Mouse (Mus musculus): Measurements from ENCODE around the gene Zfp933.
"Not testable (repeated sequence)": the region's sequence is repeated elsewhere in the genome, so short reads cannot be mapped to it uniquely, and the experiment has no call there.

Zfp933 gene

GRCm38 (mm10) chr4:147847614-147848583, at the start of gene Zfp933:
Gene Zfp933, minus strand, starts transcription at chr4:147848366.
- DNase-seq, result peak; percentile 94

- DNase-seq, result no peak
Measured at GRCm38 (mm10) chr4:147897348-147897747, 49.2 kb upstream of the Zfp933 start.

- DNase-seq, result no peak
Measured at GRCm38 (mm10) chr4:147896411-147896810, 48.2 kb upstream of the Zfp933 start.

GRCm38 (mm10) chr4:147895815-147896330, 47.7 kb upstream of the Zfp933 start:
- no peak for DNase-seq

GRCm38 (mm10) chr4:147890341-147890740, 42.2 kb upstream of the Zfp933 start:
- DNase-seq, result no peak

GRCm38 (mm10) chr4:147888237-147888636, 40.1 kb upstream of the Zfp933 start:
- DNase-seq, result no peak

GRCm38 (mm10) chr4:147887277-147887676, 39.1 kb upstream of the Zfp933 start:
- DNase-seq, result no peak

- no peak for DNase-seq
Measured at GRCm38 (mm10) chr4:147886158-147886557, 38.0 kb upstream of the Zfp933 start.

GRCm38 (mm10) chr4:147884138-147884537, 36.0 kb upstream of the Zfp933 start:
- DNase-seq, result no peak

- no peak for DNase-seq
Measured at GRCm38 (mm10) chr4:147883041-147883440, 34.9 kb upstream of the Zfp933 start.

GRCm38 (mm10) chr4:147881792-147882191, 33.6 kb upstream of the Zfp933 start:
- DNase-seq, result no peak

- DNase-seq, result no peak
Measured at GRCm38 (mm10) chr4:147879865-147880264, 31.7 kb upstream of the Zfp933 start.

GRCm38 (mm10) chr4:147879456-147879855, 31.3 kb upstream of the Zfp933 start:
- no peak for DNase-seq

GRCm38 (mm10) chr4:147878537-147878936, 30.4 kb upstream of the Zfp933 start:
- no peak for DNase-seq

- DNase-seq, result no peak
Measured at GRCm38 (mm10) chr4:147875852-147876575, 27.8 kb upstream of the Zfp933 start.

- peak; percentile 5 for DNase-seq
Measured at GRCm38 (mm10) chr4:147869238-147869637, 21.1 kb upstream of the Zfp933 start.

- peak; percentile 98 for DNase-seq
Measured at GRCm38 (mm10) chr4:147868450-147869031, 20.4 kb upstream of the Zfp933 start, which contains the start of the genes Miip and Fv1. Gene Miip, minus strand, starts transcription at chr4:147868816. Gene Fv1, plus strand, starts transcription at chr4:147868979.

GRCm38 (mm10) chr4:147867563-147868449, 19.6 kb upstream of the Zfp933 start:
- peak; percentile 4 for DNase-seq

- DNase-seq, result not testable (repeated sequence)
Measured at GRCm38 (mm10) chr4:147866793-147867192, 18.6 kb upstream of the Zfp933 start.

- no peak for DNase-seq
Measured at GRCm38 (mm10) chr4:147866056-147866455, 17.9 kb upstream of the Zfp933 start.

GRCm38 (mm10) chr4:147865651-147866050, 17.5 kb upstream of the Zfp933 start:
- DNase-seq, result no peak

GRCm38 (mm10) chr4:147862051-147862450, 13.9 kb upstream of the Zfp933 start:
- no peak for DNase-seq
